Mouse (Mus musculus): Measurements from ENCODE around the gene Epha2. TPM values are rescaled to one million over a fixed set of nuclear protein-coding genes. Genes with fewer than 3 reads are reported as not detected.

The Epha2 gene
- total and polyA plus RNA-seq, 2 experiments: 7.7 to 12.0 TPM

DNA sequence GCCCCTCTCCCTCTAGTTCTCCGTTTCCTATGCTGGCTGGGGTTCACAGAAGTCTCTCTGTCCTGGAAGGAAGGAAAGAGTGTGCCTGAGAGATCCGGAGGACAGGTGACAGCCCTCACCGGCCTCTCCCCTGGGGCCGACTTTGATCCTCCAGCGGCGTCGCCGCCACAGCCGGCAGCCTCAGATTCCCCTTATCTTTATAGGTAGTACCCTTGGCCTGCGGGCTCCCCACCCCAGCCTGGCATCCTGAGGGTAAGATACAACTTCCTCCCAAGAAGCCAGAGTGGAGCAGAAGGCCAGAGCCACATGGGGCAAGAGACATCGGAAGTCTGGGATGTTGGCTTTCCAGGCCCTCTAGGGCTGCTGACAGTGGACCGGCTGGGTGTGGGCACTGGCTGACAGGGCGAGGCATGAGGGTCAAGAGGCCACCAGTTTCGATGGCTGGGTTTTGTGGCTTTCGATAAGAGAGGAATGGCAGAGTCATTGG, 13.5 kb upstream of the Epha2 start:
- H3K9ac ChIP-seq (ENCODE audit: low read depth, low read length): no peak overlapping the region
- no peak for TF ChIP-seq POLR2A (IDR thresholded peaks at IDR 0.05; ENCODE audit: extremely low read depth, insufficient read depth, low read length)
- TF ChIP-seq CTCF (IDR thresholded peaks at IDR 0.05; ENCODE audit: low read depth, low read length): no peak
- H3K27ac ChIP-seq (replicated peaks; ENCODE audit: insufficient read depth, low read depth, low read length): no peak overlapping the region
- no peak overlapping the region for H3K4me3 ChIP-seq (ENCODE audit: insufficient read depth, low read depth, low read length)
- no peaks in the 10 kb centered on the region for H3K36me3 ChIP-seq (ENCODE audit: control insufficient read depth, insufficient read depth, low read length)
- H3K4me1 ChIP-seq (ENCODE audit: control insufficient read depth, insufficient read depth, low read length): 0 out of 2 replicates have a peak, but pooled peaks cover 2% of the 10 kb centered on the region
- DNase-seq (ENCODE audit: extremely low read depth, low read depth, low spot score): no peak
- 38% methylated on average over 15 of the region's 15 CpGs for WGBS
- H3K27me3 ChIP-seq (ENCODE audit: control insufficient read depth, insufficient read depth, low read length): peaks cover 3% of the 10 kb centered on the region; the same call in 1 of the 2 replicates
- no peaks in the 10 kb centered on the region for H3K79me2 ChIP-seq (ENCODE audit: control insufficient read depth, insufficient read depth, low read length)

DNA sequence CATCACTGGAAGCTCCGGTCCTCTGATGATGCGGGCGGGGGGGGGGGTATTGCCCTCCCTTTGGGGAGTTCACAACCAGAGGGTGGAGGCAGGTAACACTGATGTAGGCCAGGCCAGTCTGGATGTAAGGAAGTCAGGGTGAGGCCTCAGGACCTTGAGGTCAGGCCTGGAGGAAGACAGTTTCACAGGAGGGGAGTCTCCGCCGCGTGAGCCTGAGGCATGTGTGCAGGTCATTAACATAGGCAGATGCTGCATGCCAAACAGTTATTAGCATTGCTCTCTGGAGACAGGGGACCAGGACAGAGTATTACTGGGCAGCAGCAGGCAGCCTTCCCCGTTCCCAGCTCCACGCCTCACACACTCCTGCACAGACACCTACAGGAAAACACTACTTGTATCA, 12.9 kb upstream of the Epha2 start:
- TF ChIP-seq CTCF (IDR thresholded peaks at IDR 0.05; ENCODE audit: low read depth, low read length) (no peak), POLR2A (IDR thresholded peaks at IDR 0.05; ENCODE audit: extremely low read depth, insufficient read depth, low read length) (no peak)
- no peak overlapping the region for H3K4me3 ChIP-seq (ENCODE audit: insufficient read depth, low read depth, low read length)
- no peak overlapping the region for H3K27ac ChIP-seq (replicated peaks; ENCODE audit: insufficient read depth, low read depth, low read length)
- H3K79me2 ChIP-seq (ENCODE audit: control insufficient read depth, insufficient read depth, low read length): no peaks in the 10 kb centered on the region
- WGBS: 88% methylated on average over 8 of the region's 8 CpGs
- H3K4me1 ChIP-seq (ENCODE audit: control insufficient read depth, insufficient read depth, low read length): 0 out of 2 replicates have a peak, but pooled peaks cover 2% of the 10 kb centered on the region
- H3K9ac ChIP-seq (ENCODE audit: low read depth, low read length): no peak overlapping the region
- DNase-seq (ENCODE audit: extremely low read depth, low read depth, low spot score): no peak
- H3K36me3 ChIP-seq (ENCODE audit: control insufficient read depth, insufficient read depth, low read length): no peaks in the 10 kb centered on the region
- H3K27me3 ChIP-seq (ENCODE audit: control insufficient read depth, insufficient read depth, low read length): peaks cover 3% of the 10 kb centered on the region; the same call in 1 of the 2 replicates

DNA sequence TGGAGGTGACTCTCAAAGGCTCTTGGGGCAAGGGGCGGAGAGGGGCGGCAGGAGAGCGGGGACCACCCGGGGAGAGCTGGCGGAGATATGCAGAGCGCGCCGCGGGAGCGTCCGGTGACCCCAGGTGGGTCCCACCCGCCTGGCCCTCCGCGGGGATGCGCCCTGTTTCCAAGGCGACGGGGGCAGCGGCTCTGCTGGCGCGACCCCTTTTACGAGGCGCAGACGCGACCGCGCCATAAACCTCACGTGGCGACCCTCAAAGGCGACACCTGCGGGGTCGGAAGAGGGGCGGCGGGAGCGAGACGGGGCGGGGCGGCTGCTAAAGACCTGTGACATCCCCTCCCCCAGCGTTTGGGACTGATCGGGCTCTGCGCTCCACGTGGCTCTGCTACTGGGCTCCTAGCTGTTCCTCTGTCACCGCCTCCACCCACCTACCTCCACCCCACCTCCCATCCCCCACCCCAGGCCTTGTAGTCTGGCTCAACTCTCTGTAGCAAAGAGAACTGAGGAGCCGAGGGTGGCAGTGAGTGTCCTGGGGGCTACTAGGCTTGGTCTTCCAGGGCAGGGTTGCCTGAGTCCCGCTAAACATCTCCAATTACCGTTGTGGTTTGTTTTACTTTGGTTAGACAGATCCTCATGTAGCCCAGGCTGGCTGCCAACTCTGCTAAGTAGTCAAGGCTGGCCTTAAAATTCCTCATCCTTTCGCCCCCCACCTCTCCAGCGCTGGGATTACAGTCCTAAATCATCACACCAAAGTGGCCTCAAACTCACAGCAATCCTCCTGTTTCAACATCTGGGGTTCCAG, 9.3 kb upstream of the Epha2 start:
- Histone ChIP-seq H3K4me3 (ENCODE audit: insufficient read depth, low read depth, low read length) (no peak overlapping the region), H3K27ac (replicated peaks; ENCODE audit: insufficient read depth, low read depth, low read length) (no peak overlapping the region), H3K9ac (ENCODE audit: low read depth, low read length) (peak overlapping the region; percentile 15; the same call in 1 of the 2 replicates), H3K36me3 (ENCODE audit: control insufficient read depth, insufficient read depth, low read length) (no peaks in the 10 kb centered on the region), H3K27me3 (ENCODE audit: control insufficient read depth, insufficient read depth, low read length) (peaks cover 3% of the 10 kb centered on the region; the same call in 1 of the 2 replicates), H3K4me1 (ENCODE audit: control insufficient read depth, insufficient read depth, low read length) (0 out of 2 replicates have a peak, but pooled peaks cover 2% of the 10 kb centered on the region), H3K79me2 (ENCODE audit: control insufficient read depth, insufficient read depth, low read length) (no peaks in the 10 kb centered on the region)
- DNase-seq (ENCODE audit: extremely low read depth, low read depth, low spot score): no peak
- no peak for TF ChIP-seq CTCF (IDR thresholded peaks at IDR 0.05; ENCODE audit: low read depth, low read length)
- WGBS: 11% methylated on average over 46 of the region's 47 CpGs

DNA sequence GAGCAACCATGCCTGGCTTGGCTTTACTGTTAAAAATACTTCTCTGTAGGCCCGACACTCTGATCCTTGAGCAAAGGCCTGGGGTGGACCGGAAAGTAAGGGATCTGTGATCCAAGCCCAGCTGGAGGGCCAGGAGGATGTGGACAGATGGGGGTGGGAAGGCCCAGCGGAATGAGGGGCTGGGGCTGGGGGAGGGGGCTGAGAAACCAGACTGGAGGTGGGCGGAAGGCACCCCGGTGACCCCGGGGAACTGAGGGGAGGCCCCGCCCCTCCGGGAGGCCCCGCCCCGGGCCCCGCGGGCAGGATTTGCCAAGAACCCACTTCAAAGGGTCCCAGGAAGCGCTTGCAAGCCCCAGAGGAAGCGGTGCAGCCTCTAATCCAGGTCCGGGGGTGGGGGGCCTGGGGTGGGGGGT, 5.3 kb upstream of the Epha2 start:
- H3K4me3 ChIP-seq (ENCODE audit: insufficient read depth, low read depth, low read length): no peak overlapping the region

DNA sequence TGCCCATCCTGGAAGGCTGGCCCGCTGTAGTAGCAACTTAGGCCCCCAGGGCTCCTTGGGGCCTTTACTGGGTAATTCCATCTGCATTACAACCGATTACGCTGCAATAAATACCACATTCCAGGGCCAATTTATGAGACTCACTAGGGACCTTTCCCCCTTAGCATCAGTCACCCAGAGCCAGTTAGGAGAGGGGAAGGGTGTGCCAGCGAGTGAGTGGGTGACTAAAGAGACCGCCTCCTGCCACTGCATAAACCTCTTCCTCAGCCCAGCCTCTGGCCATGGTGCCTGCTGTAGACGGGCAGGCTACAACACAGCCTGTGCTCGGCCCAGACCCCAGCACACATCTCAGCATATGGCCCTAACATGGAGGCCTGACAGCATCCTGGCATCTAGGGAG, 3.1 kb upstream of the Epha2 start:
- Histone ChIP-seq H3K4me3 (ENCODE audit: insufficient read depth, low read depth, low read length) (no peak overlapping the region), H3K27me3 (ENCODE audit: control insufficient read depth, insufficient read depth, low read length) (no peaks in the 10 kb centered on the region), H3K9ac (ENCODE audit: low read depth, low read length) (no peak overlapping the region), H3K79me2 (ENCODE audit: control insufficient read depth, insufficient read depth, low read length) (peaks cover 18% of the 10 kb centered on the region), H3K36me3 (ENCODE audit: control insufficient read depth, insufficient read depth, low read length) (no peaks in the 10 kb centered on the region), H3K27ac (replicated peaks; ENCODE audit: insufficient read depth, low read depth, low read length) (no peak overlapping the region), H3K4me1 (ENCODE audit: control insufficient read depth, insufficient read depth, low read length) (no peaks in the 10 kb centered on the region)
- no peak for DNase-seq (ENCODE audit: extremely low read depth, low read depth, low spot score)
- TF ChIP-seq POLR2A (IDR thresholded peaks at IDR 0.05; ENCODE audit: extremely low read depth, insufficient read depth, low read length) (no peak), CTCF (IDR thresholded peaks at IDR 0.05; ENCODE audit: low read depth, low read length) (no peak)
- WGBS: 97% methylated on average over 7 of the region's 7 CpGs

More for the DNA sequence above, 5.3 kb upstream of the Epha2 start:
- H3K36me3 ChIP-seq (ENCODE audit: control insufficient read depth, insufficient read depth, low read length): no peaks in the 10 kb centered on the region
- H3K79me2 ChIP-seq (ENCODE audit: control insufficient read depth, insufficient read depth, low read length): no peaks in the 10 kb centered on the region
- no peak for TF ChIP-seq POLR2A (IDR thresholded peaks at IDR 0.05; ENCODE audit: extremely low read depth, insufficient read depth, low read length)
- no peak for TF ChIP-seq CTCF (IDR thresholded peaks at IDR 0.05; ENCODE audit: low read depth, low read length)
- peaks cover 3% of the 10 kb centered on the region; the same call in 1 of the 2 replicates for H3K27me3 ChIP-seq (ENCODE audit: control insufficient read depth, insufficient read depth, low read length)
- WGBS: 38% methylated on average over 15 of the region's 15 CpGs
- no peak overlapping the region for H3K27ac ChIP-seq (replicated peaks; ENCODE audit: insufficient read depth, low read depth, low read length)
- DNase-seq (ENCODE audit: extremely low read depth, low read depth, low spot score): no peak
- no peak overlapping the region for H3K9ac ChIP-seq (ENCODE audit: low read depth, low read length)
- no peaks in the 10 kb centered on the region for H3K4me1 ChIP-seq (ENCODE audit: control insufficient read depth, insufficient read depth, low read length)

DNA sequence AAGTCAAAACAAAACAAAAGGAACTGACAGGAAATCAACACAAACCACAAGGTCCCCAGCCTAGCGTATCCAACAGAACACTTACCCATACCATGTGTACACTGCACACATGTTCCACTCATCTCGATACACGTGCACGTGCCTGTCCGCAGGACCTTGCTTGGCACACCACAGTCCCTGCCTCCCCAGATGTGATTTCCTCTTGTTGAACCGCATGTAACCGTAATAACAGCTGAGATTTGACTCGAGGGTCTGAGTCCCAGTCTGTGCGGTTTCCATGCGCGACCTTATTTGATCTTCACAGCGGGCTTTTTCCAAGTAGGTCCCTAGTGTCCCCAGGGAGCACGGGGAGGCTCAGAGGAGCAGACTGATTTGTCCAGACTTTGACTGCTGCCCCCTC, 1.7 kb upstream of the Epha2 start:
- Histone ChIP-seq H3K27me3 (ENCODE audit: control insufficient read depth, insufficient read depth, low read length) (no peaks in the 10 kb centered on the region), H3K4me1 (ENCODE audit: control insufficient read depth, insufficient read depth, low read length) (peaks cover 5% of the 10 kb centered on the region; the same call in 1 of the 2 replicates), H3K9ac (ENCODE audit: low read depth, low read length) (no peak overlapping the region), H3K4me3 (ENCODE audit: insufficient read depth, low read depth, low read length) (no peak overlapping the region), H3K36me3 (ENCODE audit: control insufficient read depth, insufficient read depth, low read length) (no peaks in the 10 kb centered on the region), H3K27ac (replicated peaks; ENCODE audit: insufficient read depth, low read depth, low read length) (no peak overlapping the region), H3K79me2 (ENCODE audit: control insufficient read depth, insufficient read depth, low read length) (peaks cover 32% of the 10 kb centered on the region)
- no peak for DNase-seq (ENCODE audit: extremely low read depth, low read depth, low spot score)
- 83% methylated on average over 13 of the region's 13 CpGs for WGBS
- TF ChIP-seq POLR2A (IDR thresholded peaks at IDR 0.05; ENCODE audit: extremely low read depth, insufficient read depth, low read length): no peak
- TF ChIP-seq CTCF (IDR thresholded peaks at IDR 0.05; ENCODE audit: low read depth, low read length): no peak
